ENCODE assay signal across 19 mouse cellular contexts in genomic region chr16:44604021-44604616, GRCm38 (mm10). TPM values are rescaled to one million over a fixed set of nuclear protein-coding genes. Genes with fewer than 3 reads are reported as not detected.
DNase-seq lines count a peak whose midpoint lies in the region; ATAC-seq lines count a peak whose summit lies in the region.
"Had no signal": no experiment of that assay in that cellular context is flagged by ENCODE, and none has a peak within 500 bp of the region (broad histone marks: within the 10 kb centered on the region; RNA-seq: fewer than 3 reads in every experiment).

No protein-coding gene starts in this region.

- no peaks in the 10 kb centered on the region for H3K36me3 ChIP-seq in forebrain, embryonic 12.5 days (replicated peaks)
- H3K36me3 ChIP-seq: G1E; heart, embryonic 15.5 days; liver, embryonic 13.5 days; neural tube, embryonic 13.5 days had no signal

- no peak overlapping the region for H3K9ac ChIP-seq in forebrain, embryonic 12.5 days
- H3K9ac ChIP-seq: forebrain, postnatal 0 days; heart, embryonic 15.5 days; liver, embryonic 13.5 days; neural tube, embryonic 13.5 days had no signal

- DNase-seq in kidney, adult 9 months: peak; percentile 9
- no peak for DNase-seq in kidney, postnatal 25 days
- DNase-seq in 416B (ENCODE audit: low read depth): peak; percentile 62
- DNase-seq in lung, postnatal 10 days: peak; percentile 43
- no peak for DNase-seq in spleen, postnatal 36 days (ENCODE audit: low spot score in 2 of 2)
- DNase-seq: cerebellum, adult 9-11 months; embryo, embryonic 11 days; forebrain, postnatal 0 days; heart, adult 18-20 months; liver, embryonic 13.5 days; right cerebral cortex, postnatal 4 days; thymus, postnatal 25 days had no signal

- no peak overlapping the region for H3K27ac ChIP-seq in forebrain, embryonic 12.5 days
- H3K27ac ChIP-seq: heart, embryonic 15.5 days; layer of hippocampus, adult 2 months; liver, embryonic 13.5 days; neural tube, embryonic 13.5 days had no signal

- H3K4me2 ChIP-seq in forebrain, embryonic 12.5 days: no peak overlapping the region
- H3K4me2 ChIP-seq: heart, embryonic 15.5 days; liver, embryonic 13.5 days; neural tube, embryonic 13.5 days had no signal

- no peaks in the 10 kb centered on the region for H3K9me3 ChIP-seq in forebrain, embryonic 12.5 days
- H3K9me3 ChIP-seq: G1E; heart, embryonic 15.5 days; liver, embryonic 13.5 days; neural tube, embryonic 13.5 days had no signal

- H3K27me3 ChIP-seq in forebrain, embryonic 12.5 days: peaks cover 18% of the 10 kb centered on the region; the same call in 1 of the 2 replicates
- H3K27me3 ChIP-seq: heart, embryonic 15.5 days; liver, embryonic 13.5 days; neural tube, embryonic 13.5 days had no signal

- 76% methylated on average over 9 of the region's 9 CpGs for WGBS in forebrain, embryonic 12.5 days

- peak; percentile 98 for ATAC-seq in common myeloid progenitor, adult 5-6 weeks (replicated peaks; ENCODE audit: low read depth, poor library complexity, severe bottlenecking)
- no peak for ATAC-seq in forebrain, embryonic 12.5 days (ENCODE audit: low FRiP score)
- ATAC-seq: forebrain, postnatal 0 days had no signal

- H3K4me3 ChIP-seq in forebrain, embryonic 12.5 days (replicated peaks): no peak overlapping the region
- H3K4me3 ChIP-seq: heart, embryonic 15.5 days; layer of hippocampus, adult 2 months; liver, embryonic 13.5 days; neural tube, embryonic 13.5 days had no signal

- H3K4me1 ChIP-seq in forebrain, embryonic 12.5 days: peaks cover 20% of the 10 kb centered on the region
- H3K4me1 ChIP-seq: liver, embryonic 13.5 days had no signal

RNA-seq across cellular contexts. Expression of gene Boc, which starts 45.4 kb away (rescaled TPM):
- total RNA-seq in common myeloid progenitor, adult 5-6 weeks (2017): not detected in 2 replicates
- polyA plus RNA-seq in forebrain, embryonic 12.5 days (2016; fragmentation: Nextera tagmentation; extraction: Ambion mirVana): 28.3 and 31.0 TPM in 2 replicates
- total RNA-seq: G1E; megakaryocyte-erythroid progenitor cell, adult 5-6 weeks had no signal
- polyA plus RNA-seq: G1E had no signal

Comparison
In these comparisons a context has a peak if more than half of its experiments do, and no peak if none do; other contexts are left out.
1. DNase-seq: peak in kidney, adult 9 months (single experiment), 416B (single experiment) and lung, postnatal 10 days (single experiment); none in kidney, postnatal 25 days (0 of 2) and spleen, postnatal 36 days (0 of 2).